Mouse (Mus musculus) embryonic facial prominence, embryonic 13.5 days (tissue): Measurements from ENCODE around the gene Asap2. TPM values are rescaled to one million over a fixed set of nuclear protein-coding genes. Genes with fewer than 3 reads are reported as not detected.

Experiments used
- ATAC-seq: fragments of 200-750 bp; cut with Nextera tagmentation; 2 replicates; pipeline ENCODE4 v1.8.0; 2017; ENCODE audit warnings: low read depth; ENCODE audit not compliant: insufficient number of reproducible peaks, insufficient read depth, low FRiP score, low TSS enrichment
- H3K27ac ChIP-seq: fragments of 300-500 bp; sonication (generic); 2 replicates; pipeline ENCODE4 v1.5.1; 2015; ENCODE audit warnings: moderate library complexity, mild to moderate bottlenecking, inconsistent platforms
- H3K27me3 ChIP-seq: fragments of 300-500 bp; sonication (generic); 2 replicates; pipeline ENCODE4 v1.6.1; 2015; ENCODE audit warnings: mild to moderate bottlenecking, inconsistent platforms
- H3K36me3 ChIP-seq: fragments of 300-500 bp; sonication (generic); 2 replicates; pipeline ENCODE4 v1.6.1; 2015; ENCODE audit warnings: mild to moderate bottlenecking, inconsistent platforms
- H3K4me1 ChIP-seq: fragments of 300-500 bp; sonication (generic); 2 replicates; pipeline ENCODE4 v1.6.1; 2015; ENCODE audit warnings: inconsistent platforms
- H3K4me2 ChIP-seq: fragments of 300-500 bp; sonication (generic); 2 replicates; pipeline ENCODE4 v1.6.1; 2015; ENCODE audit warnings: moderate library complexity, mild to moderate bottlenecking, inconsistent platforms
- H3K4me3 ChIP-seq: fragments of 300-500 bp; sonication (generic); 2 replicates; pipeline ENCODE4 v1.5.1; 2015; ENCODE audit warnings: mild to moderate bottlenecking, inconsistent platforms
- H3K9ac ChIP-seq: fragments of 300-500 bp; sonication (generic); 2 replicates; pipeline ENCODE4 v1.6.1; 2015; ENCODE audit warnings: mild to moderate bottlenecking, inconsistent platforms
- H3K9me3 ChIP-seq: fragments of 300-500 bp; sonication (generic); 2 replicates; pipeline ENCODE4 v1.6.1; 2016; ENCODE audit warnings: inconsistent platforms
- WGBS: fragments of 180-500 bp; shearing (Covaris S2); methylation state at CpG from one replicate; pipeline ENCODE4 v1.1.7; 2015; ENCODE audit warnings: mixed read lengths; 5-methylcytosine and 5-hydroxymethylcytosine counted together
- polyA plus RNA-seq: library from polyadenylated mRNA; unstranded; fragments of >200 nt; fragmentation: Nextera tagmentation; extraction: Ambion mirVana; gene quantifications from 2 replicates; pipeline ENCODE4 v1.2.1, GENCODE M21; 2015

Gene Asap2
- polyA plus RNA-seq, 1 experiment from 2014 or later, result 10.8 TPM

- H3K36me3 ChIP-seq, result peaks cover 31% of the 10 kb centered on the region
- H3K4me2 ChIP-seq, result no peak overlapping the region
- H3K27me3 ChIP-seq, result no peaks in the 10 kb centered on the region
- no peak overlapping the region for H3K9ac ChIP-seq
- H3K9me3 ChIP-seq, result no peaks in the 10 kb centered on the region
- H3K4me1 ChIP-seq, result peaks cover 7% of the 10 kb centered on the region; the same call in 1 of the 2 replicates
- no peak overlapping the region for H3K4me3 ChIP-seq
- no peak for ATAC-seq
- H3K27ac ChIP-seq, result no peak overlapping the region
- 93% methylated on average over 4 of the region's 4 CpGs for WGBS
Observed at GRCm38 (mm10) chr12:21223923-21224322, 233.7 kb downstream of the Asap2 start.

- Histone ChIP-seq H3K9ac (no peak overlapping the region), H3K27ac (no peak overlapping the region), H3K9me3 (no peaks in the 10 kb centered on the region), H3K4me1 (peaks cover 7% of the 10 kb centered on the region; the same call in 1 of the 2 replicates), H3K36me3 (peaks cover 36% of the 10 kb centered on the region), H3K4me3 (no peak overlapping the region), H3K27me3 (no peaks in the 10 kb centered on the region), H3K4me2 (no peak overlapping the region)
- 61% methylated on average over 8 of the region's 8 CpGs for WGBS
- ATAC-seq, result no peak
Observed at GRCm38 (mm10) chr12:21225358-21225757, 235.1 kb downstream of the Asap2 start.

GRCm38 (mm10) chr12:21226316-21226715 lies 236.1 kb downstream of the Asap2 start:
- Histone ChIP-seq H3K27me3 (no peaks in the 10 kb centered on the region), H3K36me3 (peaks cover 35% of the 10 kb centered on the region), H3K4me3 (no peak overlapping the region), H3K4me1 (peaks cover 7% of the 10 kb centered on the region; the same call in 1 of the 2 replicates), H3K9ac (no peak overlapping the region), H3K27ac (no peak overlapping the region), H3K9me3 (no peaks in the 10 kb centered on the region), H3K4me2 (no peak overlapping the region)
- ATAC-seq, result no peak
- 73% methylated on average over 9 of the region's 9 CpGs for WGBS

- 67% methylated on average over 6 of the region's 6 CpGs for WGBS
- Histone ChIP-seq H3K36me3 (peaks cover 40% of the 10 kb centered on the region), H3K9ac (no peak overlapping the region), H3K4me1 (peaks cover 7% of the 10 kb centered on the region; the same call in 1 of the 2 replicates), H3K4me3 (no peak overlapping the region), H3K9me3 (no peaks in the 10 kb centered on the region), H3K27me3 (no peaks in the 10 kb centered on the region), H3K27ac (no peak overlapping the region), H3K4me2 (no peak overlapping the region)
- no peak for ATAC-seq
Observed at GRCm38 (mm10) chr12:21227076-21227980, 237.1 kb downstream of the Asap2 start.

GRCm38 (mm10) chr12:21228650-21229049 lies 238.4 kb downstream of the Asap2 start:
- ATAC-seq, result no peak
- H3K27me3 ChIP-seq, result no peaks in the 10 kb centered on the region
- no peak overlapping the region for H3K4me3 ChIP-seq
- WGBS, result 94% methylated on average over 4 of the region's 4 CpGs
- no peak overlapping the region for H3K9ac ChIP-seq
- H3K4me2 ChIP-seq, result no peak overlapping the region
- peaks cover 7% of the 10 kb centered on the region; the same call in 1 of the 2 replicates for H3K4me1 ChIP-seq
- H3K27ac ChIP-seq, result no peak overlapping the region
- peaks cover 46% of the 10 kb centered on the region for H3K36me3 ChIP-seq
- no peaks in the 10 kb centered on the region for H3K9me3 ChIP-seq

GRCm38 (mm10) chr12:21229076-21229918 lies 239.0 kb downstream of the Asap2 start:
- H3K4me3 ChIP-seq, result no peak overlapping the region
- H3K27ac ChIP-seq, result no peak overlapping the region
- WGBS, result 79% methylated on average over 17 of the region's 17 CpGs
- H3K36me3 ChIP-seq, result peaks cover 43% of the 10 kb centered on the region
- no peaks in the 10 kb centered on the region for H3K9me3 ChIP-seq
- H3K27me3 ChIP-seq, result no peaks in the 10 kb centered on the region
- H3K9ac ChIP-seq, result no peak overlapping the region
- H3K4me2 ChIP-seq, result no peak overlapping the region
- no peak for ATAC-seq
- peaks cover 7% of the 10 kb centered on the region; the same call in 1 of the 2 replicates for H3K4me1 ChIP-seq

GRCm38 (mm10) chr12:21233727-21234126 lies 243.5 kb downstream of the Asap2 start:
- peaks cover 74% of the 10 kb centered on the region for H3K36me3 ChIP-seq
- 87% methylated on average over 7 of the region's 7 CpGs for WGBS

GRCm38 (mm10) chr12:21234560-21234959 lies 244.3 kb downstream of the Asap2 start:
- no peak overlapping the region for H3K4me3 ChIP-seq
- H3K27ac ChIP-seq, result no peak overlapping the region
- H3K27me3 ChIP-seq, result no peaks in the 10 kb centered on the region
- H3K9ac ChIP-seq, result no peak overlapping the region
- no peak for ATAC-seq
- H3K36me3 ChIP-seq, result peaks cover 81% of the 10 kb centered on the region
- no peak overlapping the region for H3K4me2 ChIP-seq
- no peaks in the 10 kb centered on the region for H3K9me3 ChIP-seq
- 91% methylated on average over 2 of the region's 2 CpGs for WGBS
- H3K4me1 ChIP-seq, result no peaks in the 10 kb centered on the region

More at GRCm38 (mm10) chr12:21233727-21234126, 243.5 kb downstream of the Asap2 start:
- ATAC-seq, result no peak
- no peak overlapping the region for H3K4me3 ChIP-seq
- H3K27me3 ChIP-seq, result no peaks in the 10 kb centered on the region
- no peaks in the 10 kb centered on the region for H3K4me1 ChIP-seq
- H3K4me2 ChIP-seq, result no peak overlapping the region
- no peak overlapping the region for H3K27ac ChIP-seq
- H3K9me3 ChIP-seq, result no peaks in the 10 kb centered on the region
- no peak overlapping the region for H3K9ac ChIP-seq

GRCm38 (mm10) chr12:21241965-21242364 lies 251.7 kb downstream of the Asap2 start:
- H3K9me3 ChIP-seq, result no peaks in the 10 kb centered on the region
- no peak overlapping the region for H3K4me2 ChIP-seq
- no peak for ATAC-seq
- no peaks in the 10 kb centered on the region for H3K4me1 ChIP-seq
- H3K27me3 ChIP-seq, result no peaks in the 10 kb centered on the region
- peaks cover 81% of the 10 kb centered on the region for H3K36me3 ChIP-seq
- WGBS, result 73% methylated on average over 3 of the region's 3 CpGs
- H3K27ac ChIP-seq, result no peak overlapping the region
- no peak overlapping the region for H3K9ac ChIP-seq
- no peak overlapping the region for H3K4me3 ChIP-seq

GRCm38 (mm10) chr12:21244375-21244960 lies 254.2 kb downstream of the Asap2 start:
- Histone ChIP-seq H3K4me2 (no peak overlapping the region), H3K4me1 (no peaks in the 10 kb centered on the region), H3K27ac (no peak overlapping the region), H3K4me3 (no peak overlapping the region), H3K36me3 (peaks cover 78% of the 10 kb centered on the region), H3K9me3 (no peaks in the 10 kb centered on the region), H3K27me3 (no peaks in the 10 kb centered on the region), H3K9ac (no peak overlapping the region)
- no peak for ATAC-seq
- 96% methylated on average over 11 of the region's 11 CpGs for WGBS

- Histone ChIP-seq H3K9ac (no peak overlapping the region), H3K9me3 (no peaks in the 10 kb centered on the region), H3K27me3 (no peaks in the 10 kb centered on the region), H3K4me2 (no peak overlapping the region), H3K36me3 (peaks cover 91% of the 10 kb centered on the region), H3K27ac (no peak overlapping the region), H3K4me3 (no peak overlapping the region), H3K4me1 (no peaks in the 10 kb centered on the region)
- no peak for ATAC-seq
- 79% methylated on average over 7 of the region's 7 CpGs for WGBS
Observed at GRCm38 (mm10) chr12:21247711-21248392, 257.6 kb downstream of the Asap2 start.
